Mouse (Mus musculus): ENCODE measurements around the gene Iqgap3.

Gene Iqgap3

DNA sequence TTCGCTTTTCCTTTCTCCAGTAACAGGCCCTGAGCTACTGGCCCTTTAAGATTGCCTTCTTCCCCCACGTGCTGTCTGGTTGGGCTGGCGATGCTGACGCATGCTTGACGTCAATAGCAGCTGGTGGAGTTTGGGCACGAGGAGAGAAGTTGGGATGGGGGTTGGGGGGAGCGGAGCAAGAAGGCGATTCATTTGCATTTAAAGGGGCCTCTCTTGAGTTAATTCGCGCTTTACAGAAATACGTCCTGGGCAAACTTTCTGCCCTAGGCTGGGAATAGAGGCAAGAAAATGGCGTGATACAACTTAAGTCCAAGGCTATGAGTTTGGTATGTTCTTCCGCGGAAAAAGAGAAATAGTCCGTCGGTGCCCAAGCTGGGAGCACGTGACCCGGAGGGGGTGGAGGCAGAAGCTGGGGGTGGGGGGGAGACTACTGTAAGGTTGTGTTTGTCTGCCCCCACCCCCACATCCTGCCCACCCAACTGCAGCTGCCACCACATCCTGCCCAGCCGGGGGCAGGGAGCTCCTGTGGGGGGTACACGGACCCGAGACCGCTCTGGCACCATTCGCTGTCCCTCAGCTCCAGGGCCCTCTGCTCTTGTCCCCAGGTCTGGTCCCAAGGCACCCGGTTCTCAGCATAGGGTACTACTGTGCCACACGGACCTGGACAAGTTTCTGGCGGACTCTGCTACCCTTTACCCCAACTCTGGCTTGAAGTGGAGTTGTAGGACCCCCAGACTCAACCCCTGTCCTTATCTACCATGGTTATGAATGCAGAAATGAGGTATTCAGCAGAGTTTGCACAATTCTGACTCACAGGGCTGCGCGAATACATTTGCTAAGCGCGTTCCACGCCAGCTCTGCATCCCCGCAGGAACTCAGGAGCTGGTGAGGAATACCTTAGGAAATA is 56.8 kb downstream of the Iqgap3 start:
- DNase-seq (ENCODE audit: low read depth, low spot score), result no peak

DNA sequence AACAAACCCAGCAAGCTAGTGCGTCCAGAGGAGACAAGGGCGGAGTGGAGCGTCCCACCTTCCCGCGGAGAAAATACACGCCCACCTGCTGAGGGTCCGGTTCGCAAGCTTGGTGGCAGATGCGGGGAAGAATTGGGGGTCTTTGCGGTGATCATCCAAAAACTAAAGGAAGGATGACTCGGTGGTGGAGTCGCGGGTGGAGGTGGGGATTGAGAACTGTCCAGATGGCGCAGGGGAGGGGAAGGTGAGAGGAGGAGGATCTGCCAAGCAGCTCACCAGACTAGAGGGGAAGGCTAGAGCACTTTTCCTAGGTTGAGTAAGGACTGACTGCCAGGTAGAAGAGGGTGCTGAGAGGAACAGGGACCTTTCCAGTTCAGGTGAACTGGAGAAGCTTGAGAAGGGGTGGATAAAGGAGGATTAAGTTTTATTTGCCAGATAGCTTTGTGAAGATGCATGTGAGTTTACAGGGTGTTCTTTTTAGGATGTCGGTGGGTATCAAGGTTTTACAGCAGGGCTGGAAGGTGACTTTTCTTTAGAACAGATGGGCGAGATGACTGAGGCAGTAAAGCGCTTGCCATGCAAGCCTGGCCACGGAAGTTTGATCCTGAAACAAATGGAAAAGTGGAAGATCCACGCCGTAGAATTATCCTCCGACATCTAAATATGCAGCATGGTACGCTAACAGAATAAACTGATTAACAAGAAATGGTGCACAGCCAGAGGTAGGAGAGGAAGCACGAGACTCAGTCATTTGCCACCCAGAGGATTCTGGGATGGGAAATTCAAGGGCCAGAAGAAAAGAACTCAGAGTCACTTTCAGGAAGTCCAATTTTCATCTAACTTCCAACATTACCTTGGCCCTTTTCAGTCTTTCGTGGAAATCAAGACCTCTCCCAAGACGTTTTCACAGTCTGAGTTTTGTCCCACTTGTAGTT is 57.7 kb downstream of the Iqgap3 start:
- no peak for DNase-seq (ENCODE audit: low read depth, low spot score)

DNA sequence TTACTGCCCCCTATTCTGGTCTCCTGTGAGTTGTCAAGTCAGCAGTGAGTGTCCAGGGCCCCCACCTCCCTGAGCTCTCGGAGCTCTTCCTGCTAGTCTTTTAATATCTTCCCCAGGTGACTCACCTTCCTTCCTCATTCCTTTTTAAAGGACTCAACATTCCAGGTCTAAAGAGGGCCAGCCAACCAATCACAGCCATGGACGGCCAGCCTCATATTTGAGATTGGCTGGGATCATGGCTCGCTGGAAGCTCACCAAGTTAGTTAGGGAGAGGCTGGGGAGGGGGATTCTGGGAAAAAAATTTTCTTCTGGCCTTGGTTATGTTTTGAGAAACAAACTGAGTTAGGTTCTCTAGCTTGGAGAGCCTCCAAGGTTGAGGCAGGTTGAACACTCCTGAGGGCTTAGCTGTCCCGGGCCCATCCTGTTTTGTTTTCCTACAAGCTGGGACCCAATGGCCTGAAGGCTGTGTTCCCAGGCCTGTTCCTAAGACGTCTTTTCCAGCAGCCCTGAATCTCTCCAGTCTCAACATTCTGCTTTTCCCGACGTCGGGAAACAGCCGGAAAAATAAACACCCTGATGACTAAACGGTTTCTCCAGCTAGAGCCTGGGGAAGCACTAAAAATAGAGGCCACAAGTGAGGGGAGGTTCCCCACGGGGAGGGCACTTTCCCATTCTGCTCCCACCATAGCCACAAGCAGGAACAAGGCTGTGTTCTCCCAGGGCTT is 58.6 kb downstream of the Iqgap3 start:
- DNase-seq (ENCODE audit: low read depth, low spot score), result no peak

DNA sequence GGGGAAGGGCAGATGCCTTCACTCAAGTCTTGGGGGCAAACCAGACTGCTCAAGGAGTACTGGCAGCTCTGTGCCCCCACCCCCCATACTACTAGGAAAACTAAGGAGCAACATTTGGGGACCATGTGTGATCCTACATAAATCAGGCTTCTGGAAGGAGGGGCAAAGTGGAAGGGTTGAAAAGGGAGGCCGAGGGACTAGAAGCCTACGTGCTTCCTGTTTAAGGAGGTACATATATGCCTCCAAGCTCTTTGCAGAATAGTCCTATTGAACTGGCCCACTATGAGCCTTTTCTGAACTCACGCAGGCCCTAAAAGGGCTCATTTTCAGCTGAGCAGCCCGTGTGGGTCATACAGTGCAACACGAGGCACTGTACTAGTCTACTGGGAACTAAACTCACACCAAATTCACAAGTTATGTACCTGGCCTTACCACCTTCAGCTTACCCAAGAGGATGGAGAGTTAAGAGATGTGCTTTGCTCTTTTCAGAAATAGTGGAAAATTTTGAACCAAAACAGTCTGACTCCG is 59.2 kb downstream of the Iqgap3 start:
- no peak for DNase-seq (ENCODE audit: low read depth, low spot score)

DNA sequence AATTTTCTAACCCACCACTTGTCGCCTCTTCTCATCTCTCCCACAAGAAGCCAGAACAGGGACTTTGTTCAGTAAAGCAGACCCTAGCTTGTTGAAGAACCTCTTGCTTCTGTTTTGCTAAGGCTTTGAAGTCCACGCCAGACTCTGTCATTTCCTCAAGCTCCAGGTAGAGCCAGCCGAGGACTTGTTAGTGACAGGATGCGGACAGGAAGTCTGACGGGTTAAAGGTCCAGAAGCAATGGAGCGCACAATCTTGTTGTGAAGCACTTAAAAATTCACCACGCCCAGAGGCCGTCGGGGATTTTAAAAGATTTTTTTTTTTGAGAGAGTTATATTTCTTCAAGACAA is 59.6 kb downstream of the Iqgap3 start:
- DNase-seq (ENCODE audit: low read depth, low spot score), result no peak

DNA sequence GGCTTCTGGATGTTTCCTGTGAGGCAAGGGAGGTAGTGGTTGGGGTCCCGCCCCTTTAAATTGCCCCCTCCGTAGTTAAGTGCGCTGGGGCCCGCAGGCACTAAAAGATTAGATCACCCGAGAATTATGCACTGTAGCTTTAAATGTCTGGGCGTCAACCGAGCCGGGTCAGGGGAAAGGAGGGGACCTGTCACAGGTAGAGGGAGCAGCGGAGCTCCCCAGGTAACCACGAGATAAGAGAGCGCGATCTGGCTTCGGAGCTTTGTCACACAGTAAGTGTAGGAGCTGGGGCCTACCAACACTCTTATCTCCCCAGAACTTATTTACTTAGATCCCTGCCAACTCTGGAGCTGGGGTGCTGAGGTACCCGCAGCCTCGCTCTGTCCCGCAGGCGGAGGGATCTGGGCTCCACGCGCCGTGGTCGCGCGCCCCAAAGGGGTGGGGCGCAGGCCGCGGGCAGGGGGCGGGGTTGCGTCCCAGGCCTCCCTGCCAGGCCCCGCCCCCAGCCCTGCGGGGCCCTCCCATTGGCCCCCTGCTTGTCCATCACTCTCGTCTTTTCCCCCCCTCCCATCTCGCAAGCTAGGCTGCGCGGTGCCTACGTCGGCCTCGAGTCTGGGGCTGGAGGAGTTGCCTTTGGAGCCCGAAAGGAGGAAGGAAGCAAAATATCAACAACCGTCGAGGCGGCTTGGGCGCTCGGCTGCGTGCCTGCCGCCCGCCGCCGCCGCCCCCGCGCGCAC is 60.2 kb downstream of the Iqgap3 start, which contains the start of gene Mef2d:
TSS of gene Mef2d (plus strand) at position 586 of the 737 bp plus-strand sequence.
- peak; percentile 88 for DNase-seq (ENCODE audit: low read depth, low spot score)

DNA sequence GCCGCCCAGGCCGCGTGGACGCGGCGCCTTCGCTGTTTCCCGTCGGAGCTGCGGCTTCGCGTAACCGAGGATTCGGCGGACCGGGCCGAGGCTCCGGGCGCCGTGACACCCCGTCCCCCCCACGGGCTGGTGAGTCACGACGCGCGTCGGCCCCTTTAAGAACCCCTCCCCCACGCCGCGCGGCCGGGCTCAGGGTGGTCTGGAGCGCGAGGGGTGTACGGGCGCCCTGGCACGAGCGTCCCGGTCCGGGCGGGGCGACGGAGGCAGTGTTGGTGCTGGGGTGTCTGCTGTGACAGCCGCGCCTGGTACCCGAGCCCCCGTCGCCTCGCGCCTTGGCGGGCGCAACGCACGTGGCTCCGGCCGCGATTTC is 60.8 kb downstream of the Iqgap3 start:
- no peak for DNase-seq (ENCODE audit: low read depth, low spot score)

DNA sequence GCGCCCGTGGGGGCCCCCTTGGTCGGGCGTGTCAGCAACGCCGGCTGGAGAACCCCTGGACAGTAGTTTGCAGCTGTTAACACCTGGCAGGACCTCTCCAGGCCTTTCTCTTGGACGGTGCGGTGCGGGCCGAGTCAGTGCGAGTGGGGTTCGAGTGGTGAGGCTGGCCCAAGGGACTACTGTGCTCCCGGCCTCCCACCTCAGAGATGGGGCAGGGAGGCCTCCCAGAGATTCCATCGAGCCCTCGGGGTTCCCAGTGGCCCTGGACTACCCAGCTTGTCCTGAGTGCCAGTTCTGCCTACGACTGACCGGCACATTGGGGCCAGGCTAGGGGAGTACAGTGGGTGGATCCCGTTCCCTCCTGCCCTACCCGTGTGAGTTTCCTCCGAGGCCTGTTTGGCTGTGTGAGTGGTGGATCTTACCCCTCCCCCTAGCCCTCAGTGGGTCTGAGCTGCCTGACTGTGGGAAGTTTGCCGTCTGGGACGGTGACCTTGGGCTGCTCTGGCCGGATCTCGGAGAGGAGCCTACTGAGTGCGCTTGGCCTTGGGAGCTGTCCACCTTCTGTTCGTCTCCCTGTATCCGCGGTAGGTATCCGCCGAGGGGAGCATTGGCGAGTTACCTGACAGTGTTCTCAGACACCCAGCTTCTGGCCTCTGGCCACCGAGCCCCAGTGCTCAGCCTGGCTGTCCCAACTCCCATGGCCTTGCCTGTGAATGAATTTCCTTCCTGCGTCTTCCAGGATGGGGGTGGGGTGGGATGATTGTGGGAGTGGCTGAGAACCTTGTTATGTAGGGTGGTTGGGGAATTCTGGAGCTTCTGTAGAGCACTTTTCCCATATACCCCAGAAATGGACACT is 61.4 kb downstream of the Iqgap3 start:
- no peak for DNase-seq (ENCODE audit: low read depth, low spot score)

DNA sequence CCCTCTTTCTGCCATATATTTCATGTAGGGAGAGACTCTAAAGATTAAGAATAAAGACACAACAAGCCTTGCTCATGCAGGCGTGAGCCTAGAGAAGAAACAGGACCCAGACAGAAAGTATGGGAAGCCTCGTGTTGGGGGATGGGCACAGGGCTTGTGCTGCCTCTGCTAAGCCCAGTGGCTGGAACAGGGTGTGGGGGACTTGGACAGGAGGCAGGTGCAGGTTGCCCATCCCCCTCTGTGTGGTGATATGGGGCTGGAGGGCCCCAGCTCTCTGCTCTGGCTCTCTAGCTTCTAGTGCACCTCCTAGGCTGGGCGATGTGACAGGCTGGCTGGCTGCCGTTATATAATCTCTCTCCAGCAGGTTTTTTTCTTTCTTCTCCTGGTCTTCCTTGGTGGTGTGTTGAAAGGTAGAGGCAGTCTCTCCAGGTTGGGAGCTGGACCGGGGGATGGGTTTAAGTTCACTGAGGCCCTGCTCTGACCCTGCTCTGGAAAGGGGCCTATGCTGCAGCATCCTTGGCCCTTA is 62.3 kb downstream of the Iqgap3 start:
- DNase-seq (ENCODE audit: low read depth, low spot score), result no peak

DNA sequence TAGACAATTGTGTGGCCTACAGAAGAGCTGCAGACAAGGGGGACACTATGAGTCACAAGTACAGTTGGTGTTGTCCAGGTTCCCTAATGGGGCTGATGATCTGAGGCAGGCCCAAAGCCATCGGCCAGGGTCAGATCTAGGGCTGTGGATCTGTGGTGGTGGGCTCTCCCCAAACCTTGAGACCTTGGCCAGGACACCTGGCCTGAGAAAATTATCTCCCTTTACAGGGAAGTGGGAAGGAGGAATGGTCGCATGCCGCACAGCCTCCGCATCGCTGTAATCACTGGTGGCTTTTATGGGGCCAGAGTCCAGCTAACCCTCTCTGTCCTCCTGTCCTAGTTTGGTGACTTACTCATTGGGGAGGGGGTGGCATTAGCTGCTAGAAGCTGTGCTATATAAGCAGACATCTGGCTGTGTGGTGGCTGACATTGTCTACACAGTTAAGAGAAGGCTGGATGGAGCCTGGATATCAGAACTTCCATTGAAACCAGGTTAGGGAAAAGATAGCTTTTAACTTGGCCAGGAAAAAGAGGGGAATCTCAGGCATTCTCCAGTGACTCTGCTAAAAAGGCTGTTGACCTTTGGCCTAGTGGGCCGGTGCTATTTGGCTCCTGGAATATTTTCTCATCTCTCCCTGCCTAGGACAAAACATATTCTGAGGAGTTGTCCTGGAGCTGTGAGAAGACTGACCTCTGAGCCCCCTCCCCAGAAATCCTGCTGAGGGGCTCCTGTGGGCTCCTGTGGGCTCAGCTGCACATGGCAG is 63.1 kb downstream of the Iqgap3 start:
- no peak for DNase-seq (ENCODE audit: low read depth, low spot score)

DNA sequence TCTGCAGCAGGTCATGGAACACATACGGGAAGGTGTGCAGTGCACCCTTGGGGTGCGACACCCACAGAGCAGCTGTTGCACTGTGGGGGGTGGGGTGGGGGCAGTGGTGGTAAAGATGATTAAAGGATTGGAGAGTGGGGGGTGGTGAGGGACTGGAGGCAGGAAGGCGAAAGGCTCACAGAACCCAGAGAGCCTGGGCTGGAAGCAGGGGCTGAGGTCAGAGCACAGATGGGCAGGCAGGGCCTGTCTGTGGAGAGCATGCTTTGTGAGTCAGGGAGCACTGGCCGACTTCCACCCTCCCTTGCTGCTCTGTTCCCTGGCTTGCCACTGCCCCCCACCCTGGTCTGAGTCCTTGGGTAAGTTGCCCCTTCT is 63.6 kb downstream of the Iqgap3 start:
- no peak for DNase-seq (ENCODE audit: low read depth, low spot score)

DNA sequence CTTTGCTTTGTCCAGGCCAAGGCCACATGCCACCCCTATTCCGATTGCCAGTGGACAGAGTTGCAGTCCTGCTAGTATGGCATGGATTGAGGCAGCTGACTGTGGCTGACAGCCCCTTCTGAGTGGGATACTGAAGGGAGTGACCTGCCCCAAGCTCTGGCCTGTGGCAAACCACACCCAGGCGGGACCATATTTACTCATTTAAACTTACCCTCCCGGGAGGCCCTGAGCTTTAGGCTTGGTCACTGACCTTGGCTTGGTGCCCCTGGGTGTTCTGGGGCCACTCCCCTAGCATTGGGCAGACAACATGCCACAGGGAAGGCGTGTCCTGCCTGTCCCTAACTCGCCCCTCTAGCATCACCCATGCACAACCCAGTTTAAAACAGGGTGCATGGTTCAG is 64.2 kb downstream of the Iqgap3 start:
- DNase-seq (ENCODE audit: low read depth, low spot score), result no peak

DNA sequence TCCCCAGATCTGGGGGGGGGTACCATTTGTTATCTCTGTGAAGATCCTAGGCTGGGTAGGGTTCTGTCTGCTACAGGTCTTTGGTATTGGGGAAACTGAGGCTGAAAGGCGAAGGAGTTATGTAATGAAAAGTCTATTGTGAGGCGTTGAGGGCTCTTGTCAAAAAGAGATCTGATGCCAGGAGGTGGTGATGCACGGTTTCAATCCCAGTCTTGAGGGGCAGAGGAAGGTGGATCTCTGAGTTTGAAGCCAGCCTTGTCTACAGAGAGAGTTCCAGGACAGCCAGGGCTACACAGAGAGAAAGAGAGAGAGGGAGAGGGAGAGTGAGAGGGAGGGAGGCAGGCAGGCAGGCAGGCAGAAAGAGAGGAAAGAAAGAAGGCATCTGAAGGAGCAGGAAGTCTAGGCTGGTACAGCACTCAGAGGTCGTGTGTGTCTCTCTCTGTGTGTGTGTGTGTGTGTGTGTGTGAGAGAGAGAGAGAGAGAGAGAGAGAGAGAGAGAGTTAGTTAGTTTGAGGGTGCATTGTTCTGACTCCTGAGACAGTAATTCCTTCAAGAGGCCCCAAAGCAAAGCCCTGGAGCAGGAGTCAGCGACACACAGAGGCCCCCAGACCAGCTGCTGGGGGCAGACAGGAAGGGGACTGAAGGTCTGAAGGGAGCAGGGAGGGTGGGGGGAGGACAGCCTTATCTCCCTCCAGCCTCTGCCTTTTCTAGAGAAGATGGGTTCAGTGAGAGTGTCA is 64.8 kb downstream of the Iqgap3 start:
- DNase-seq (ENCODE audit: low read depth, low spot score), result no peak

DNA sequence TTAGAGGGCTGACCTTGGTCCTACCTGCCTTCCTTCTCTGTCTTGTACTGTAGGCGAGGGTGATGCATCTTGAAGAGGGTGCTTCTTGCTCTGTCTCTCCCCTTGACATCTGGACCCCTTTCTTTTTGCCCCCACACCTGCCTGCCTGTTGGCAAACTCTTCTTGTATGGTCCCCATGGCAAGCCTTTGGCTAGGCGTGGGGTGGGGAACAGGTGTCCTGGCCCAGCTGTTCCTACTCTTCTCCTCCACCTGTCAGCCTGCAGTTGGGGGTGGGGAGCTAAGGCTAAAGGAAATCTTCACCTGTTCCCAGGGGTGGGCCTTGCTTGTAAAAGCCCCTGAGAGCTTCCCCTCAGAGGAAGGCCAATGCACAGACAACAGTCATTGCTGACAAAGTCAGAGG is 65.7 kb downstream of the Iqgap3 start:
- DNase-seq (ENCODE audit: low read depth, low spot score), result no peak

DNA sequence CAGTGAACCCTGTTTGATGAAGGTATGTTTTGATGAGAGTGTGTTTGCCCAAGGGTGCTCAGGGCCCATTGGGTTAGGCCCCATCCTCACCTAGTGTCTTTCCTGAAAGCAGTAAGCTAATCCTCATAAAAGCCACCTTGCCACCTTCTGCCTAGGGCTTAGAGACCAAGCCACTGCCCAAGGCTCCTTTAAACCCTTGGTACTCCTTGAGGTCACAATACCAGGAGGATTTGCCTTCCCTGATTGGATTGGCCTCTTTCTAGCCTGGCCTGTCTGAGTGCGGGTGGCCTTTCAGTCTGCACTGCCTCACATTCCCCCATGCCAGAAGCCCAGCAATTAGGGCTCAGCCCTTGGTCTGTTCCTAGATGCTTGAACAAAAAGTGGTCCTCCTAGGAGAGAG is 66.1 kb downstream of the Iqgap3 start:
- no peak for DNase-seq (ENCODE audit: low read depth, low spot score)

DNA sequence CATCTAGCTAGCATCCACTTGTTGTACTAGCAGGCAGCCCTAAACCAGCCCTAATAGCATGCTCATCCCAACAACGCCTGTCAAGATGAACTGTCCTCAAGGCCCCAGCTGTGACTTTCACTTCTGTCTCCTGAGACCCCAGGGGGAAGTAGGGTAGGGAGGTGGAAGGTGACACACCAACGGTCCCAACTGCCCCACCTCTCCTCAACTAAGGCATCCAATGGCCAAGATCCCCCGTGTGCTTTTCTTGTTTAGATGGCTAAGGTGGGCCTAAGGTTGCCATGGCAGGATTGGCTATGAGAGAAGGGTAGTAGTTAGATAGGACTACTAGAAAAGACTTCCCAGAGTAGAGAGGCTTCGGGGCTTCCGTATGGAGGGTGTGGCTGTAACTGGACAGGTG is 66.6 kb downstream of the Iqgap3 start:
- DNase-seq (ENCODE audit: low read depth, low spot score), result no peak

DNA sequence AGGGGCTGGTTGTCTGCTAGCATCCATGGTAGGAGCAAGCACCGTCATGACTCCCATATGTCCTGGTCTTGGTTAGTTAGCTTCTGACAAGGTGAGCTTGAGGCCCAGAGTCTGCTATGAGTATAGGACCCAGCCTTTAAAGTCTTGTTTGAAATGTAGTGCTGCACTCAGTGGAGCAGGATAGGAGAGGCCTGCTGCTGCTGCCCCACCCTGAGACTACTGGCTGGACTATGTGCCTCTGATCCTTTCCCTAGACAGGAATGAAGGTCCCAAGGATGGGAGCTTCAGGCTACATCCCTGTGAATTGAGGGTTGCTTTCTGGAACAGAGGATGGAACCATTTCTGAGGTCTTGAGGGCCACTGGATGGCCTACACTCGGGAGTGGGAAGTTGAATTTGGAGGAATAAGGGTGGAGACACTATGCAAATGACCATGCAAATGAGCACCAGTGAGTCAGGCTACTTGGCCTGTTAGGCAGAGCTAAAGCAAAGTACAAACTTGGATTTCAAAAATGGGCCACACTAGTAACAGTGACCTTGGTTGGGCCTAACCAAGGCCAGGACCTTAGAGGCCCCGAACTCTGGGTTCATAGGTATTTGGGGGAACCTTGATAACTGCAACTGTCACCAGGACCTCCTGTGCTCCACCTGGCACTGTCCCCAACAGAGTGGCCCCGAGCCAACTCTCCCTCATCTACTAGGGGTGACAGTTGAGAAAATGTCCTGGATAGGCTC is 67.2 kb downstream of the Iqgap3 start:
- no peak for DNase-seq (ENCODE audit: low read depth, low spot score)

DNA sequence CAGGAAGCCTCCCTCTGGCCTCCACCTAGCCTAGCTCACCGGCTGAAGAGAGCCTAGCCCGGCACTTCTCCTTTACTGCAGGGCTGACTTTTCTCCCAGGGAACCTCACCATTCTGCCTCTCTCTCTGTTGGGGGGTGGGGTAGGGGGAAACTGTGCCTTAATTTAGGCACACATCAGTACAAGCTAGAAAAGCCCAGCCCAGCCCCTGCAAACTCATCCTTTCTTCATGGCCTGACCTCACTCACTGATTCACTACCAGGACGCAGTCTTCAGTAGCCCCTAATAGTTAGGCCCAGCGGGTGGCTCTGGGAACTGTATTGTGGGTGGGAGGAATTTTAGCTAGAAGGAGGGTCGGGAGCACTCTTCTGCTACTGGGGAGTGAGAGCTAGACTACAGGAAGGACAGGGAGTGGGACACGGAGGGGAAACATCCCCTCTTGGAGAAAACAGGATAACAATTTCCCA is 67.8 kb downstream of the Iqgap3 start:
- no peak for DNase-seq (ENCODE audit: low read depth, low spot score)

All from c-Kit-negative CD71-positive TER-119-positive erythroid progenitor cells, embryonic 14.5 days (primary cell).